ENCODE assay signal across 7 mouse cellular contexts in the genomic region with DNA sequence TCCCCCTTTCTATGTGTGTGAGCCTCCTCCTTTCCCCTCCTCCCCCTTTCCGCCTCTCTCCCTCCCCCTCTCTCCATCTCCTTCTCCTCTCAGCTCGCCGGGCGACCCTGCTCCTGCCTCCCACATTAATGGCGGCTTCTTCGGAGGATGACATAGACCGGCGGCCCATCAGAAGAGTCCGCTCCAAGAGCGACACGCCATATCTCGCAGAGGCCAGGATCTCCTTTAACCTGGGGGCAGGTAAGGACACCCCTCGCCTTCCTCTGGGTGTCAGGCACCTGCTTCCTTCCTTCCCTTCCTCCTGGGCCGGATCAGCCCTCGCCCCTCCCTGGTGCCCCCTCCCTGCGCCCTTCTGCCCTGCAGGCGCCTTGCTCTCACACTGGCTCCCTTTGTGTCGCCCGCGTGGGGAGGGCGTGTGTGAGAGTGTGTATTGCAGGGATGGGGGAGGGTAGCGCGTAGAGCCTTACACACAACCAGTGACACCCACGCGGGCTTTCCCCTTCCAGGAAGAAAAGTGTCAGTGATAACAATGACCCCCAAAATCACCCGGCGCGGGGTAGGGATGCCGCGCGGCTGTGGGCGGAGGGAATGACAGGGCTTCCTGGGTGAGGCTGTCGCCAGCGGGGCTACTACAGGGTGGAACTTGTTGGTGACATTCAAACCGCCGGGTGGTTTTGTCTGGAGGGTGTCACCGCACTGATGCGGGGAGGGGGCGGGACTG. TPM values are rescaled to one million over a fixed set of nuclear protein-coding genes. Genes with fewer than 3 reads are reported as not detected.
DNase-seq lines count a peak whose midpoint lies in the region; ATAC-seq lines count a peak whose summit lies in the region.

No protein-coding gene starts in this region.

- no peaks in the 10 kb centered on the region for H3K9me3 ChIP-seq in lung, embryonic 15.5 days
- H3K9me3 ChIP-seq in forebrain, embryonic 14.5 days (replicated peaks; ENCODE audit: control insufficient read depth, low read length), result no peaks in the 10 kb centered on the region

- WGBS in lung, embryonic 15.5 days, result under 1% methylated on average over 39 of the region's 39 CpGs
- under 1% methylated on average over 39 of the region's 39 CpGs for WGBS in forebrain, embryonic 14.5 days

- 0 out of 2 replicates have a peak, but pooled peaks cover 4% of the 10 kb centered on the region for H3K4me1 ChIP-seq in lung, embryonic 15.5 days
- H3K4me1 ChIP-seq in forebrain, embryonic 14.5 days (ENCODE audit: control insufficient read depth, insufficient read depth, low read length), result peaks cover 14% of the 10 kb centered on the region

- H3K4me3 ChIP-seq in lung, embryonic 15.5 days, result peak overlapping the region; percentile 18
- peak overlapping the region; percentile 45 for H3K4me3 ChIP-seq in forebrain, embryonic 14.5 days (ENCODE audit: low read depth, low read length)

- H3K27me3 ChIP-seq in lung, embryonic 15.5 days, result peaks cover 33% of the 10 kb centered on the region
- no peaks in the 10 kb centered on the region for H3K27me3 ChIP-seq in forebrain, embryonic 14.5 days (replicated peaks; ENCODE audit: control insufficient read depth, insufficient read depth, low read length)

- no peak overlapping the region for H3K9ac ChIP-seq in lung, embryonic 15.5 days
- peak overlapping the region; percentile 75 for H3K9ac ChIP-seq in forebrain, embryonic 14.5 days (ENCODE audit: low read length)

- no peak overlapping the region for H3K27ac ChIP-seq in lung, embryonic 15.5 days
- peak overlapping the region; percentile 70 for H3K27ac ChIP-seq in forebrain, embryonic 14.5 days (ENCODE audit: low read depth, low read length)

- ATAC-seq in lung, embryonic 15.5 days (ENCODE audit: borderline replicate concordance, extremely low read depth, low FRiP score, low TSS enrichment), result no peak
- ATAC-seq in forebrain, embryonic 14.5 days, result peak; percentile 86
- ATAC-seq in erythroblast, adult 5-6 weeks (replicated peaks; ENCODE audit: low FRiP score, poor library complexity, severe bottlenecking), result no peak
- no peak for ATAC-seq in CD4-positive, CD25-positive, alpha-beta regulatory T cell, adult 4 months

- H3K36me3 ChIP-seq in lung, embryonic 15.5 days, result no peaks in the 10 kb centered on the region
- no peaks in the 10 kb centered on the region for H3K36me3 ChIP-seq in forebrain, embryonic 14.5 days (ENCODE audit: control insufficient read depth, insufficient read depth, low read length)

- no peak for DNase-seq in lung, adult 18-20 months
- DNase-seq in cerebellum, adult 9-10 months, result peak; percentile 71
- peak; percentile 73 for DNase-seq in forebrain, embryonic 14.5 days (ENCODE audit: low spot score)
- peak; percentile 39 for DNase-seq in mesoderm, embryonic 11.5 days (ENCODE audit: low read depth, low spot score)

- peak overlapping the region; percentile 48 for H3K4me2 ChIP-seq in lung, embryonic 15.5 days
- peak overlapping the region; percentile 55 for H3K4me2 ChIP-seq in forebrain, embryonic 14.5 days (ENCODE audit: low read length)

RNA-seq across cellular contexts. Expression of a gene that starts 29.3 kb away (rescaled TPM):
- 6.1 and 6.4 TPM in 2 replicates for polyA plus RNA-seq in lung, embryonic 15.5 days (2015; fragmentation: Nextera tagmentation; extraction: Ambion mirVana)
- polyA plus RNA-seq in forebrain, embryonic 14.5 days (2014; fragmentation: Nextera tagmentation; extraction: Ambion mirVana), result 47.3 and 56.1 TPM in 2 replicates
- 1.5 TPM in 1 of 2 replicates, not detected in the other for total RNA-seq in erythroblast, adult 5-6 weeks (2015; ENCODE audit: low replicate concordance)
- total RNA-seq in erythroblast, adult 5-6 weeks (2017; ENCODE audit: low replicate concordance), result 1.3 TPM in 1 of 2 replicates, not detected in the other
- under 1 TPM in 1 of 2 experiments, not detected in 1; 0.65 TPM for polyA plus RNA-seq in CD4-positive, CD25-positive, alpha-beta regulatory T cell, adult 4 months (2017; shearing (Covaris generic))

Comparison
In these comparisons a context has a peak if more than half of its experiments do, and no peak if none do; other contexts are left out.
1. DNase-seq: peak in cerebellum, adult 9-10 months (single experiment), forebrain, embryonic 14.5 days (single experiment) and mesoderm, embryonic 11.5 days (single experiment); none in lung, adult 18-20 months (0 of 2).